1 mouse cellular context compared by ENCODE assay signal in genomic region chr9:7572188-7572587, GRCm38 (mm10).
TF ChIP-seq lines count a peak whose summit lies in the region.

No protein-coding gene starts in this region.

TF ChIP-seq in CH12.LX, 34 proteins besides CTCF, POLR2A, EP300 and RAD21 (continued from another document):
- TF ChIP-seq MAZ (IDR thresholded peaks at IDR 0.05; ENCODE audit: low read depth, low read length), result no peak
- TF ChIP-seq SMC3 (IDR thresholded peaks at IDR 0.05; ENCODE audit: low read depth, low read length), result no peak
- TF ChIP-seq MEF2A (IDR thresholded peaks at IDR 0.05; ENCODE audit: borderline replicate concordance, low read depth, low read length), result no peak
- no peak for TF ChIP-seq CHD2 (IDR thresholded peaks at IDR 0.05; ENCODE audit: low read length)
- no peak for TF ChIP-seq USF2 (conservative IDR thresholded peaks at IDR 0.05; ENCODE audit: low read depth, low read length)
- no peak for TF ChIP-seq SIN3A (IDR thresholded peaks at IDR 0.05; ENCODE audit: low read length)
- no peak for TF ChIP-seq GABPA (IDR thresholded peaks at IDR 0.05; ENCODE audit: insufficient replicate concordance, low read depth, low read length)
- TF ChIP-seq POLR2AphosphoS2 (IDR thresholded peaks at IDR 0.05; ENCODE audit: low read depth, low read length), result no peak
- no peak for TF ChIP-seq MAX (IDR thresholded peaks at IDR 0.05; ENCODE audit: low read length)
TF ChIP-seq in CH12.LX: peak in this region for 0.
